Mouse (Mus musculus) small intestine, adult 2 months (tissue): Measurements from ENCODE around the gene Dgat2l6.

Experiments
- CTCF ChIP-seq: fragments of 200-500 bp; IDR thresholded peaks from 2 replicates; pipeline ENCODE4 v1.5.1; 2012; ENCODE audit warnings: low read depth, mild to moderate bottlenecking, control low read depth, inconsistent platforms, low read length, moderate library complexity, mixed read lengths; ENCODE audit not compliant: insufficient replicate concordance, insufficient read length; ENCODE audit errors: extremely low read depth
- POLR2A ChIP-seq: fragments of 200-500 bp; IDR thresholded peaks from 2 replicates; pipeline ENCODE4 v1.6.1; 2012; ENCODE audit warnings: low read depth, mild to moderate bottlenecking, control low read depth, inconsistent platforms, low read length, moderate library complexity

GRCm38 (mm10) chrX:100516683-100517082, 8.0 kb upstream of the Dgat2l6 start:
- TF ChIP-seq CTCF: no peak
- TF ChIP-seq POLR2A: no peak
